Mouse (Mus musculus) adrenal gland, postnatal 10 days (tissue): ENCODE results near the gene Gnai1. TPM values are rescaled to one million over a fixed set of nuclear protein-coding genes. Genes with fewer than 3 reads are reported as not detected.
A peak's percentile ranks its signal among the peaks of the same experiment; 100 is the strongest.

ENCODE experiments used
- DNase-seq: peaks from one replicate; pipeline ENCODE4 v3.0.0; 2021; ENCODE audit warnings: mixed read lengths
- total RNA-seq, 2 experiments: library from RNA; stranded (reverse); gene quantifications; 2 replicates each; pipeline ENCODE4 v1.2.3; 2021

Gnai1 gene
- total RNA-seq, 2 experiments from 2014 or later: 20.8 to 23.1 TPM

DNA sequence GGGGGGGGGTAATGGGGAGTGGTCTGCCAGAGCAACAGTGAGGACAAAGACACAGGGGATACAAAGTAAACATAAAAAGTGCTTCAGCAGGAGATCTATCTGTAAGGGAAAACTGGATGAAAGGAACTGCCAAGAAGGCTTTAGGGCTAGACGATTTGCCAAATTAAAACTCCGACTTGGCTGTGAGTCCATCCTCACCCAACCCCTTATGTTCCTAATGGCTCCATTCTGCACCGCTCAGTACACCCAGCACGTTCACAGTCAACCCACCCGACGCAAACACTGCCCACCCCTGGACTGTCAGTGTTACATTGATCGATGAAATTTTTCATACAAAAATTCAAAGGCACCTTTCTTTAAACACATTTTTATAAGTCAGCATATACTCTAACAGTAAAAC lies 71.5 kb downstream of the Gnai1 start:
- no peak for DNase-seq

DNA sequence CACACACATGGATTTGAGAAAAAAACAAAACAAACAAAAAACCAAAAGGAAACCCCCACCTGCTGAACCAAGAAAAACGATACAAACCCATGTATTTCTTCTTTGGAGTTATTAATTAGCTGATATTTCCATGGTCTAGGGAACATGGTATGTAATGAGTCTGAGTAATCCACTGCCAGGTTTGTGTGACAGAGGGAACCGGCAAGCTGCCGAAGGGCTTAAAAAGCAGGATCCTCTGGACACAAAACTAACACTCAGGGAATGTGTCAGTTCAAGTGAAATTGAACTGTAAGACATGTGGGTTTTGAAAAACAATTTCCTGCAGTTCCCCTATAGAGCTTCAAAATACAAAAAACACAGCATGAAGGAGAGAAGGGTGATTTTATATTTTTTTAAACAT lies 72.1 kb downstream of the Gnai1 start:
- no peak for DNase-seq

DNA sequence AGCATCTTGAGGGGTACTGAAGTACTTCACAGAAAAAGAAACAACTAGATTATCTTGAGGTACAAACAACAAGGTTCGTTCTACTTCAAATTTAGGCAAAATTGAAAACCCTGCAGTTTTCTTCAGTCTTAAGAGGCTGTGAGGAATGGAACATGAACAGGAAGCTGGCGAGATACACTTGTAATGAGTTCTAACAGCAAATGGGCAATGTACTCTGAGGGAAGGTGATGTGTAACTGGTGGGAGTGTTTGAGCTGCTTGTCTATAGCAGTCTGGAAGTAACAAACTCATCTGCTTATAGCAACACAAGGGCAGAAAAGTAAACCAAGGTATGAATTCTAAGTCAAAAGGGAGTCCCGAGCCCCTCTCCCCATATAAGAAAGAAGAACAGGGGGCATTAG lies 78.1 kb downstream of the Gnai1 start:
- DNase-seq: no peak

DNA sequence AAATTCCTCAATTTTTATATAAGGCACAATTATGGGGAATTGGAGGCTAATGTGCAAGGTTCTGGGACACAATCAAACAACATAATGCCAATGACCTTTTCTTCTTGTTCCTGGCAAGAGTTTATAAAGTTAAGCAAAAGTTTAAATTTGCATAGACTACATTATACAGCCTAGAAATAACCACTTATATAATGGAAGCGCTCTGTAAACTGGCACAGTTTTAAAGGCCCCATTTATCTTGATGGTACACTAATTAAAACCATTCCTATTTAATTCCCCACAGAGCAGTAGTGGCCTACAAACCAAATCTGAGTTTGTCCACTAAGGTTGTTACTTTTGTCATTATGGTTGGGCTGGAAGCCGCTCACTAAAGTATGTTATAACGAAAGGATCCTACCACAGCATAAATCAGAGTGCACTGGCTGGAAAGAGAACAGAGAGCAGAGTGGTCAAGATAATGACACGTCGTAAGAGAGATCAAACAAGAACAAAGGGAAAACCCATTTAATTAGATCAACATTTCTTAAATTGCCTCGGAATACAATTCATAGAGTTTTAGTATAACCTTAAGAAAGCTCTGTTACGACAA lies 85.7 kb downstream of the Gnai1 start:
- DNase-seq: no peak

DNA sequence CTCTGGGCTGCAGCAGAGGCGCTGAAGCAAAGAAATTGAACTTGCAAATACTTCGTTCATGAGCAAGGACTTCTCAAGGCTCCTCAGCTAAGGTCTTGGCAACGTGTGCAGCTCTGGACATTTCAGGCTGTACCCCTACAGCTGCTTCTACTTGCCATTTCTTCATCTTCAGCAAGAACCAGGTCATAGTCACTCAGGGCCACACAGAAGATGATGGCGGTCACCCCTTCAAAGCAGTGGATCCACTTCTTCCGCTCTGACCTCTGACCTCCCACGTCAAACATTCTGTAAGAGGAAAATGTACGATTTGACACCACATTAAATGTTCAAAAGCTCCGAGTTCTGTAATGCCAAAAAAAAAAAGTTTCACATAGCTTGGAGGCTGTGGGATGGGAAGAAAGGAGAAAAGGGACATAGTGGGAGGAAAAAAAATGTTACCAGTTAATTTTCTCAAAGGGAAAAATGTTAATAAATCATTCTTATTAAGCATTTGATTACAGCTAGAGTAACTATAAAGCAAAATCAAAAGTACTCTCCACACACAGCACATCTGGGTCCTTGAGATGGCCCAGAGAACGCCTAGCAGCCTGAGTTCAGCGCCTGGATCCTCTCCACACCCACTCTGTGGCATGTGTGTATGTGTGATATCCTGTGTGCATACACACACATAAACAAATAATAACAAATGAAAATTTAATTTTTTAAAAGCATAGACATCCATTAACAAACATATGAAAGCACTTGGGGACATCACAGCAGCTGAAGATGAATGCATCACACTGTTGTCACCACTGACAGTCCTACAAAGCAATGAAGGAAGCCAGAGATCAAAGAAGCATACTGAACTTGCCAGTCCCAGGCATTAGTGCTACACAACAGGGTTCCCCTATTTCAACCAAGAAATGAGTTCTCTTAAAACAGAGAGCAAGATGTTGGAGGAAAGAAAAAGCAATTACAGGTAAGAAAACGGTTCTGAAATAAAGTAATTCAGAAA lies 86.6 kb downstream of the Gnai1 start:
- no peak for DNase-seq

DNA sequence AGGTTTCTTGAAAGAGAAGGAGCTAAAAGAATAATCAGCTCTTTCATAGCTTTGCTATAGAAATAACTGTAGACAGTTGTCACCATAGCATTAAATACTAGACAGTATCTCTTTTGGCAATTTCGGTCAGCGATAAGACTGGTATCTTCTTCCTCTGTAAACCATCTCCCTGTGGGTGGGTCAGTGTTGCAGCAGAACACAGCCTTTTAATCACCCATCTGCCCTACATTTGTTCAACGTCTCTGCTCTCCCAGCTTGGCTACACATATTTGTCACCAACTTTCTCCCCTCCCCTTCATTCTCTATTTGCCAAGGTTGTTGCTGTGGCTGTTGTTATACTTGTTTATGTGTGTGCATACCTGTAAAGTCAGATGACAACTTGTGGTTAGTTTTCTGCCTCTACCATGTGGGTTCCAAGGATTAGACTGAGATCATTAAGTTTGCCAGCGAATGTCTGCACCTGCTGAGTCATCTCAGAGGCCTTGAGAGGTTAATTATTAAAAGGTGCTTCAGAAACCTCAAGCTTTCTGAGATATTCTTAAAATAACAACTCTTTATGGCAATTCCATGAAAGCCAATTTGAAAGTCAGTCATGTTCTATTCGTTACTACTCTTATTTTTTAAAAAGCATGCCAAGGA lies 109.7 kb downstream of the Gnai1 start:
- DNase-seq: no peak

DNA sequence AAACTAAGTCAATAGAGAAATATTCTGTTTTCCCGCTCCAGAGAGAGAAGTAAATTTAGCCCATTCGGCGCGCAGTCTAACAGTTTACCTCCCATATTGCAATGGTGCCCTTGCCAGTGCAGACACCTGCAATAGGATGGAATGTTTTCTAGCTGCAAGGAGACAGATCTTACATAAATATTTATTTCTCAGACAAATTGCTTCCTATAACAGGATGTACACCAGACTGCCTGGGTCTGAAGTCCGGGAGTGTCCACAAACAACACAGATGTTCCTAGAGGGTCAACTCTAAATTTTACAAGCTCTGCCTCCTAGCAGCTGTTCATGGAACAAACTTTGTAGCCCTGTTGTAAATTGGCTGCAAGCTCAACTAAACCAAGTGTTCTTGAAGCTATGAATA lies 111.0 kb downstream of the Gnai1 start:
- DNase-seq: no peak

DNA sequence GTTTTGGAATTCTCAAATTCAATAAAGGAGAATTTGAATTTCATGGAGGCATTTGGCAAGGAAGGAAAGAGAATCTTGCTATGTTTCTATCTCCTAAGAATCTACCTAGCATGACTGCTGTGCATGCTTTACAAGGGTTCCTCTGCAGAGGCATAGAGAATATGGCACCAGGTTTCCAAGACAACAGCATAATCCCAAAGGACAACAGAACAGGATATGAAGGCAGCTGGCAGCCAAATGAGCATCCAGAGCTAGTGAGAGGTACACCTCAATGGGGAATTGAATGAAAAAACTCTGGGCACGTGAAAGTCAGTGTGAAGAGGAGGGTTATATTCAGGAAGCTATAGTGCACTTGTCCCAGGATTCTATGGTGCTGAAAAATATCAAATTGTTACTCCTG lies 130.8 kb downstream of the Gnai1 start:
- no peak for DNase-seq

DNA sequence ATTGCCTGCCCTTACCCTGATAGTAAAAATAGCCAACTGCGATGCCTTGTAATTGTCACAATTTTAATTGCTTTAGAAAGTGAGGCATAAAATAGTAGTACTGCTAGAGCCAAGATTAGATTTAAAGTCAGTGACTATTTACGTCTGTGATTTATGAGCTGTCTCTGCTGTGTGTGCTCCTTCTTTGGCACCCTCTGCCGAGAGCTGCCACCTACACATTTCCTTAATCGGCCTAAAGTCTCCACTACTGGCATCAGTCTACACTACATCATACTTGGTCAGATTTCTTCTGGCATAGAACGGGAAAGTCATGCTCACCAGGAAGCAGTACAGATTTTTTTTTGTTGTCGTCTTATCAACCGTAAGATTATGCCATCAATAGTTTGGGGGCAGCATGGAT lies 131.3 kb downstream of the Gnai1 start:
- DNase-seq: no peak

DNA sequence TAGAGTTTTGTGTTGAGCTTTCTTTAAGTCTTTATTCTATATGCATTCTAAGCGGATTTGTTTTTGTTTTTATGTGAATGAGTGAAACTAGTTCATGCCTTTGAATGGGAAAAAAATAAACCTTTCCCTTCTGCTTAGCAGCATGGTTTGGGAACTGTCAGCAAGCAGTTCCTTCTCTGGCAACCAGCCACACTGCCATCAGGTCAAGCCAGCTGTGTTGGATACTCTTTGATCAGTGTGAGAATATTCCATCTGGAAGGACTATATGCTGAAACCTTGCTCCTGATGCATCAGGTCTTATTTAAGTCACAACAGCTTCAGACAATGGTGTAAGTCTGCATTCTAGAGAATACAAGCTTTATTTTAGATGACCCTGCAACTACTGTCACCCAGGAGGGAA lies 139.3 kb downstream of the Gnai1 start:
- DNase-seq: peak; percentile 9

DNA sequence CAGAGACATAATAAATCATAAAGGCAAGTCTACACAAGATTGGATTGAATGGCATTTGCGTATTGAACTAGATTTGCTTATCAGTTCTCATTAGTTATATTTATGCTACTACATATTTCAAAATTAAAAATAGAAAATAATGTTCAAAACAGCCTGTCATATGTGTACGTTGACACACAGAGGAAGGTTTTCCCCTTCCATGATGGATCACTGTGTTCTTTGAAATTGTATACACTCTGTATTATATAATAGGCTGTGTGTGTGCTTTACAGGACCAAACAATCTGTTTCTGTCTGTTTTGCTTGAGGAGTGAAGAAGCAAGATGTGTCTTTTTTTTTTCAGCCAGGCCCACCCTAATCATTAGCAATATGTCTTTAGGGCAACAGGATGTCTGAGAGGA lies 141.9 kb downstream of the Gnai1 start:
- DNase-seq: no peak

DNA sequence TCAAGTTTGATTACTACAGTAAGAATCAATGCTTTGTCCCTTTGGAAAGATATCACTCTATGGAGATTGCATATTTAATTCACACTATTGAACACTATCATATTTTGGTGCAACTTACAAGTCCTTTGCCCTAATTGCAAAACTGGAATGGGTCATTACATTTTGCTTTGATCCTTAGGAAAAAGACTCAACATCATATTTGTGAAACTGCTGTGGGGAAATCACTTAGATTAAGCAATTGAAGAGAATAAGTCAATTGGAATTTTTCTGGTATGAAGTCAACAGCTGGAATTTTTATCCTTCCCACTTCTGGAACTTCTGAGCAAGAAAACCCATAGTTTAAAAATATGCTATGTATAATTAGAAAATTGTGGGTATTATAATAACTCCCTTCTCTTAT lies 142.3 kb downstream of the Gnai1 start:
- no peak for DNase-seq
